Mouse (Mus musculus) lung, adult 2 months (tissue): ENCODE data around the gene Cd160.

Source experiments
- CTCF ChIP-seq: fragments of 200-500 bp; IDR thresholded peaks from 2 replicates; pipeline ENCODE4 v1.5.1; 2011; ENCODE audit warnings: mild to moderate bottlenecking, low read length, control low read depth; ENCODE audit not compliant: insufficient read depth
- POLR2A ChIP-seq: fragments of 200-500 bp; IDR thresholded peaks from 2 replicates; pipeline ENCODE4 v1.6.1; 2011; ENCODE audit warnings: low read depth, mild to moderate bottlenecking, control low read depth, low read length, borderline replicate concordance; ENCODE audit errors: extremely low read depth

- TF ChIP-seq CTCF (no peak), POLR2A (no peak)
Measured at GRCm38 (mm10) chr3:96829856-96830255, 705 bp upstream of the Cd160 start.
